Mouse (Mus musculus): ENCODE measurements around the gene Olfm1. TPM values are rescaled to one million over a fixed set of nuclear protein-coding genes. Genes with fewer than 3 reads are reported as not detected.

The Olfm1 gene
- polyA plus RNA-seq (2014; fragmentation: Nextera tagmentation; extraction: Ambion mirVana) = 14.4 and 16.1 TPM in 2 replicates

- H3K27me3 ChIP-seq (ENCODE audit: insufficient read depth, low read length) = peaks cover 28% of the 10 kb centered on the region
- no peaks in the 10 kb centered on the region for H3K4me1 ChIP-seq (ENCODE audit: insufficient read depth)
- peak within 1 kb of the TSS; percentile 49 for H3K9ac ChIP-seq
- under 1% methylated on average over 74 of the region's 76 CpGs for WGBS
- TF ChIP-seq CTCF (IDR thresholded peaks at IDR 0.05; ENCODE audit: low read depth) = no peak
- H3K4me2 ChIP-seq = peak within 1 kb of the TSS; percentile 84
- ATAC-seq (ENCODE audit: insufficient read depth) = peak; percentile 89
- H3K36me3 ChIP-seq (ENCODE audit: insufficient read depth) = no peaks in the 10 kb centered on the region
- H3K27ac ChIP-seq (ENCODE audit: low read depth) = no peak within 1 kb of the TSS
- DNase-seq = peak; percentile 81
- no peaks in the 10 kb centered on the region for H3K9me3 ChIP-seq (ENCODE audit: low read depth, low read length)
- H3K4me3 ChIP-seq (ENCODE audit: low read depth, low read length) = peak within 1 kb of the TSS; percentile 57
Measured at GRCm38 (mm10) chr2:28192821-28193689, at the start of gene Olfm1. Gene Olfm1 (plus strand): TSS chr2:28192992.

- peaks cover 1% of the 10 kb centered on the region; the same call in 1 of the 2 replicates for H3K4me1 ChIP-seq (ENCODE audit: insufficient read depth)
- H3K27me3 ChIP-seq (ENCODE audit: insufficient read depth, low read length) = no peaks in the 10 kb centered on the region
- TF ChIP-seq CTCF (IDR thresholded peaks at IDR 0.05; ENCODE audit: low read depth) = no peak
- no peak for ATAC-seq (ENCODE audit: insufficient read depth)
- no peak overlapping the region for H3K4me2 ChIP-seq
- H3K4me3 ChIP-seq (ENCODE audit: low read depth, low read length) = no peak overlapping the region
- H3K9ac ChIP-seq = no peak overlapping the region
- no peak overlapping the region for H3K27ac ChIP-seq (ENCODE audit: low read depth)
- H3K9me3 ChIP-seq (ENCODE audit: low read depth, low read length) = no peaks in the 10 kb centered on the region
- H3K36me3 ChIP-seq (ENCODE audit: insufficient read depth) = no peaks in the 10 kb centered on the region
- DNase-seq = no peak
- WGBS = 43% methylated on average over 13 of the region's 13 CpGs
Measured at GRCm38 (mm10) chr2:28143417-28144045, 49.3 kb upstream of the Olfm1 start.

- WGBS = 67% methylated on average over 5 of the region's 5 CpGs
- no peaks in the 10 kb centered on the region for H3K36me3 ChIP-seq (ENCODE audit: insufficient read depth)
- no peak overlapping the region for H3K4me2 ChIP-seq
- no peaks in the 10 kb centered on the region for H3K4me1 ChIP-seq (ENCODE audit: insufficient read depth)
- TF ChIP-seq CTCF (IDR thresholded peaks at IDR 0.05; ENCODE audit: low read depth) = no peak
- H3K9me3 ChIP-seq (ENCODE audit: low read depth, low read length) = no peaks in the 10 kb centered on the region
- no peak overlapping the region for H3K27ac ChIP-seq (ENCODE audit: low read depth)
- H3K9ac ChIP-seq = no peak overlapping the region
- no peaks in the 10 kb centered on the region for H3K27me3 ChIP-seq (ENCODE audit: insufficient read depth, low read length)
- H3K4me3 ChIP-seq (ENCODE audit: low read depth, low read length) = no peak overlapping the region
- ATAC-seq (ENCODE audit: insufficient read depth) (no peak), DNase-seq (no peak)
Measured at GRCm38 (mm10) chr2:28145702-28146101, 47.1 kb upstream of the Olfm1 start.

GRCm38 (mm10) chr2:28146152-28146551 lies 46.6 kb upstream of the Olfm1 start:
- Histone ChIP-seq H3K9me3 (ENCODE audit: low read depth, low read length) (no peaks in the 10 kb centered on the region), H3K4me1 (ENCODE audit: insufficient read depth) (no peaks in the 10 kb centered on the region), H3K36me3 (ENCODE audit: insufficient read depth) (no peaks in the 10 kb centered on the region), H3K4me2 (no peak overlapping the region), H3K4me3 (ENCODE audit: low read depth, low read length) (no peak overlapping the region), H3K27ac (ENCODE audit: low read depth) (no peak overlapping the region), H3K27me3 (ENCODE audit: insufficient read depth, low read length) (no peaks in the 10 kb centered on the region), H3K9ac (no peak overlapping the region)
- no peak for TF ChIP-seq CTCF (IDR thresholded peaks at IDR 0.05; ENCODE audit: low read depth)
- DNase-seq (no peak), ATAC-seq (ENCODE audit: insufficient read depth) (no peak)
- WGBS = 71% methylated on average over 4 of the region's 4 CpGs

GRCm38 (mm10) chr2:28146685-28147084 lies 46.1 kb upstream of the Olfm1 start:
- no peaks in the 10 kb centered on the region for H3K4me1 ChIP-seq (ENCODE audit: insufficient read depth)
- H3K4me3 ChIP-seq (ENCODE audit: low read depth, low read length) = no peak overlapping the region
- H3K4me2 ChIP-seq = no peak overlapping the region
- H3K9me3 ChIP-seq (ENCODE audit: low read depth, low read length) = no peaks in the 10 kb centered on the region
- H3K9ac ChIP-seq = no peak overlapping the region
- TF ChIP-seq CTCF (IDR thresholded peaks at IDR 0.05; ENCODE audit: low read depth) = no peak
- WGBS = 24% methylated on average over 4 of the region's 4 CpGs
- no peak for ATAC-seq (ENCODE audit: insufficient read depth)
- H3K36me3 ChIP-seq (ENCODE audit: insufficient read depth) = no peaks in the 10 kb centered on the region
- DNase-seq = peak; percentile 26
- H3K27me3 ChIP-seq (ENCODE audit: insufficient read depth, low read length) = no peaks in the 10 kb centered on the region
- H3K27ac ChIP-seq (ENCODE audit: low read depth) = no peak overlapping the region

- no peak overlapping the region for H3K27ac ChIP-seq (ENCODE audit: low read depth)
- no peaks in the 10 kb centered on the region for H3K9me3 ChIP-seq (ENCODE audit: low read depth, low read length)
- no peak overlapping the region for H3K9ac ChIP-seq
- H3K4me1 ChIP-seq (ENCODE audit: insufficient read depth) = no peaks in the 10 kb centered on the region
- TF ChIP-seq CTCF (IDR thresholded peaks at IDR 0.05; ENCODE audit: low read depth) = no peak
- H3K4me3 ChIP-seq (ENCODE audit: low read depth, low read length) = no peak overlapping the region
- no peaks in the 10 kb centered on the region for H3K36me3 ChIP-seq (ENCODE audit: insufficient read depth)
- H3K27me3 ChIP-seq (ENCODE audit: insufficient read depth, low read length) = no peaks in the 10 kb centered on the region
- DNase-seq (no peak), ATAC-seq (ENCODE audit: insufficient read depth) (no peak)
- WGBS = 52% methylated on average over 5 of the region's 5 CpGs
- no peak overlapping the region for H3K4me2 ChIP-seq
Measured at GRCm38 (mm10) chr2:28147248-28147794, 45.5 kb upstream of the Olfm1 start.

- ATAC-seq (ENCODE audit: insufficient read depth) = no peak
- Histone ChIP-seq H3K27me3 (ENCODE audit: insufficient read depth, low read length) (no peaks in the 10 kb centered on the region), H3K4me1 (ENCODE audit: insufficient read depth) (peaks cover 2% of the 10 kb centered on the region; the same call in 1 of the 2 replicates), H3K4me2 (no peak overlapping the region), H3K9ac (no peak overlapping the region), H3K36me3 (ENCODE audit: insufficient read depth) (no peaks in the 10 kb centered on the region), H3K9me3 (ENCODE audit: low read depth, low read length) (no peaks in the 10 kb centered on the region), H3K4me3 (ENCODE audit: low read depth, low read length) (no peak overlapping the region), H3K27ac (ENCODE audit: low read depth) (no peak overlapping the region)
- 56% methylated on average over 11 of the region's 11 CpGs for WGBS
- DNase-seq = no peak
- TF ChIP-seq CTCF (IDR thresholded peaks at IDR 0.05; ENCODE audit: low read depth) = no peak
Measured at GRCm38 (mm10) chr2:28149688-28150087, 43.1 kb upstream of the Olfm1 start.
